Mouse (Mus musculus): ENCODE measurements at regions not wholly inside any gene's neighbourhood (a gene's known extent, or its start where the extent isn't known, plus 50 kb on each side); places are given as distances from the start of the nearest gene placed in this dataset.
"Not testable (repeated sequence)": the region's sequence is repeated elsewhere in the genome, so short reads cannot be mapped to it uniquely, and the experiment has no call there.

GRCm38 (mm10) chr6:31810602-31811512 lies 239.2 kb upstream of the 1700012A03Rik start:
- DNase-seq, result no peak

GRCm38 (mm10) chr6:31804468-31804867 lies 240.7 kb upstream of the Podxl start:
- not testable (repeated sequence) for DNase-seq

- not testable (repeated sequence) for DNase-seq
Measured at GRCm38 (mm10) chr6:31803222-31803621, 239.4 kb upstream of the Podxl start.

- no peak for DNase-seq
Measured at GRCm38 (mm10) chr6:31791547-31791946, 227.8 kb upstream of the Podxl start.

GRCm38 (mm10) chr6:31790906-31791305 lies 227.1 kb upstream of the Podxl start:
- peak; percentile 75 for DNase-seq

GRCm38 (mm10) chr6:31776841-31777240 lies 213.1 kb upstream of the Podxl start:
- DNase-seq, result no peak

- DNase-seq, result no peak
Measured at GRCm38 (mm10) chr6:31771916-31772315, 208.1 kb upstream of the Podxl start.

- DNase-seq, result no peak
Measured at GRCm38 (mm10) chr6:31745589-31745988, 181.8 kb upstream of the Podxl start.

- peak; percentile 6 for DNase-seq
Measured at GRCm38 (mm10) chr6:31731391-31731790, 167.6 kb upstream of the Podxl start.

GRCm38 (mm10) chr6:31719614-31720013 lies 155.8 kb upstream of the Podxl start:
- DNase-seq, result no peak

- no peak for DNase-seq
Measured at GRCm38 (mm10) chr6:31718843-31719242, 155.1 kb upstream of the Podxl start.

- peak; percentile 78 for DNase-seq
Measured at GRCm38 (mm10) chr6:31717531-31717930, 153.8 kb upstream of the Podxl start.

GRCm38 (mm10) chr6:31707256-31707655 lies 143.5 kb upstream of the Podxl start:
- DNase-seq, result no peak

GRCm38 (mm10) chr6:31704191-31704590 lies 140.4 kb upstream of the Podxl start:
- DNase-seq, result no peak

GRCm38 (mm10) chr6:31702931-31703330 lies 139.2 kb upstream of the Podxl start:
- no peak for DNase-seq

GRCm38 (mm10) chr6:31695885-31696284 lies 132.1 kb upstream of the Podxl start:
- DNase-seq, result no peak

- DNase-seq, result no peak
Measured at GRCm38 (mm10) chr6:31693047-31693446, 129.3 kb upstream of the Podxl start.

- no peak for DNase-seq
Measured at GRCm38 (mm10) chr6:31692024-31692423, 128.2 kb upstream of the Podxl start.

GRCm38 (mm10) chr6:31680101-31680500 lies 116.3 kb upstream of the Podxl start:
- no peak for DNase-seq

GRCm38 (mm10) chr6:31665671-31666486 lies 102.1 kb upstream of the Podxl start:
- DNase-seq, result no peak

- DNase-seq, result peak; percentile 83
Measured at GRCm38 (mm10) chr6:31664495-31664894, 100.7 kb upstream of the Podxl start.

GRCm38 (mm10) chr6:31660778-31661177 lies 97.0 kb upstream of the Podxl start:
- peak; percentile 78 for DNase-seq

- no peak for DNase-seq
Measured at GRCm38 (mm10) chr6:31659901-31660300, 96.1 kb upstream of the Podxl start.

Measured in adrenal gland, postnatal 10 days (tissue).